Mouse (Mus musculus) heart, adult 2 months (tissue): ENCODE results near the gene Marveld3. TPM values are rescaled to one million over a fixed set of nuclear protein-coding genes. Genes with fewer than 3 reads are reported as not detected.

Source experiments
- DNase-seq, 2 experiments: peaks; one replicate each; pipeline ENCODE4 v3.0.0; 2021
- H3K27ac ChIP-seq: fragments of 200-600 bp; 2 replicates; pipeline ENCODE4 v1.8.1; 2022
- H3K27me3 ChIP-seq: fragments of 200-500 bp; 2 replicates; pipeline ENCODE4 v1.6.1; 2012; ENCODE audit warnings: mild to moderate bottlenecking, low read length, inconsistent platforms, mixed read lengths; ENCODE audit not compliant: control insufficient read depth, insufficient read depth
- H3K36me3 ChIP-seq: fragments of 200-500 bp; 2 replicates; pipeline ENCODE4 v1.6.1; 2012; ENCODE audit warnings: low read length, inconsistent platforms; ENCODE audit not compliant: control insufficient read depth, insufficient read depth
- H3K4me1 ChIP-seq: fragments of 200-500 bp; 2 replicates; pipeline ENCODE4 v1.6.1; 2011; ENCODE audit warnings: low read length; ENCODE audit not compliant: control insufficient read depth, insufficient read depth
- H3K4me3 ChIP-seq: fragments of 200-600 bp; 2 replicates; pipeline ENCODE4 v1.8.1; 2022
- H3K79me2 ChIP-seq: fragments of 200-500 bp; replicated peaks from 2 replicates; pipeline ENCODE4 v1.6.1; 2012; ENCODE audit warnings: mild to moderate bottlenecking, inconsistent platforms, low read length, moderate library complexity, mixed read lengths; ENCODE audit not compliant: control insufficient read depth, insufficient read depth
- H3K9ac ChIP-seq: fragments of 200-500 bp; 2 replicates; pipeline ENCODE4 v1.6.1; 2012; ENCODE audit warnings: low read depth, mild to moderate bottlenecking, control low read depth, inconsistent platforms, low read length, mixed read lengths
- CTCF ChIP-seq: fragments of 200-600 bp; IDR thresholded peaks from 2 replicates; pipeline ENCODE4 v1.8.1; 2022; ENCODE audit warnings: antibody characterized with exemption, mild to moderate bottlenecking, moderate library complexity
- EP300 ChIP-seq: fragments of 200-500 bp; IDR thresholded peaks from 2 replicates; pipeline ENCODE4 v1.6.1; 2011; ENCODE audit warnings: low read depth, low read length, control low read depth; ENCODE audit not compliant: insufficient read depth
- POLR2A ChIP-seq: fragments of 200-500 bp; IDR thresholded peaks from 2 replicates; pipeline ENCODE4 v1.6.1; 2011; ENCODE audit warnings: mild to moderate bottlenecking, low read depth, low read length, control low read depth; ENCODE audit not compliant: insufficient read depth
- WGBS: fragments of 180-500 bp; shearing (Covaris S2); methylation state at CpG from one replicate; pipeline ENCODE4 v1.1.7; 2018; 5-methylcytosine and 5-hydroxymethylcytosine counted together
- intact Hi-C: fragments of 180-260 bp; cut with DNase I; formaldehyde crosslinking; loops from one replicate; pipeline ENCODE4 v1.15.1; 2025
- long read RNA-seq: library from polyadenylated mRNA; stranded (forward); transcript quantifications from one replicate; pipeline ENCODE4 v2.0.0, GENCODE M21; 2021
- polyA plus RNA-seq: library from polyadenylated mRNA; depleted of rRNA; stranded (reverse); fragments of >200 nt; gene quantifications from 2 replicates; pipeline ENCODE4 v1.2.3, GENCODE M21; 2012; rRNA removed
- total RNA-seq, 2 experiments: library from RNA; stranded (reverse); gene quantifications; 2 replicates each; pipeline ENCODE4 v1.2.3; 2021

The Marveld3 gene
- total RNA-seq (under 1 TPM; 0.11 to 0.31 TPM), polyA plus RNA-seq (0.10 and 0.12 TPM in 2 replicates)
- long read RNA-seq: 0 reads

GRCm38 (mm10) chr8:109961693-109962367 is at the start of gene Marveld3:
Gene Marveld3, minus strand, starts transcription at chr8:109962203.
- Histone ChIP-seq H3K4me3 (peak within 1 kb of the TSS; percentile 14; the same call in 1 of the 2 replicates), H3K9ac (no peak within 1 kb of the TSS), H3K36me3 (no peaks in the 10 kb centered on the region), H3K27me3 (peaks cover 3% of the 10 kb centered on the region), H3K79me2 (no peaks in the 10 kb centered on the region), H3K4me1 (no peaks in the 10 kb centered on the region), H3K27ac (no peak within 1 kb of the TSS)
- DNase-seq: peak; percentile 24 to 34
- 4% methylated on average over 64 of the region's 64 CpGs for WGBS
- intact Hi-C loops: no loop called here
- peak; percentile 64 for TF ChIP-seq CTCF
- no peak for TF ChIP-seq POLR2A

- Histone ChIP-seq H3K9ac (no peak overlapping the region), H3K27me3 (0 out of 2 replicates have a peak, but pooled peaks cover 1% of the 10 kb centered on the region), H3K79me2 (no peaks in the 10 kb centered on the region), H3K4me3 (no peak overlapping the region), H3K36me3 (no peaks in the 10 kb centered on the region), H3K27ac (no peak overlapping the region), H3K4me1 (no peaks in the 10 kb centered on the region)
- no peak for TF ChIP-seq POLR2A
- TF ChIP-seq EP300: no peak
- peak; percentile 78 for TF ChIP-seq CTCF
- WGBS: 24% methylated on average over 5 of the region's 5 CpGs
- peak; percentile 14 to 44 for DNase-seq
- intact Hi-C loops: loop anchor here (1.0 kb wide), 1 partner anchor 60 kb away; no protein-coding TSS in a partner anchor
Observed at GRCm38 (mm10) chr8:110010868-110011267, 48.9 kb upstream of the Marveld3 start.

- no peak for DNase-seq
- intact Hi-C loops: no loop called here
- Histone ChIP-seq H3K9ac (no peak overlapping the region), H3K4me3 (no peak overlapping the region), H3K27ac (no peak overlapping the region), H3K4me1 (no peaks in the 10 kb centered on the region), H3K36me3 (no peaks in the 10 kb centered on the region), H3K27me3 (0 out of 2 replicates have a peak, but pooled peaks cover 1% of the 10 kb centered on the region), H3K79me2 (no peaks in the 10 kb centered on the region)
- TF ChIP-seq CTCF: no peak
- no peak for TF ChIP-seq POLR2A
- no peak for TF ChIP-seq EP300
- WGBS: 55% methylated on average over 8 of the region's 8 CpGs
Observed at GRCm38 (mm10) chr8:110008995-110009446, 47.0 kb upstream of the Marveld3 start.

- H3K27me3 ChIP-seq: 0 out of 2 replicates have a peak, but pooled peaks cover 1% of the 10 kb centered on the region
- H3K27ac ChIP-seq: no peak overlapping the region
- H3K9ac ChIP-seq: no peak overlapping the region
- WGBS: 62% methylated on average over 26 of the region's 26 CpGs
- no peak overlapping the region for H3K4me3 ChIP-seq
- TF ChIP-seq EP300: no peak
- TF ChIP-seq POLR2A: no peak
- no peak for TF ChIP-seq CTCF
- H3K36me3 ChIP-seq: no peaks in the 10 kb centered on the region
- intact Hi-C loops: no loop called here
- no peaks in the 10 kb centered on the region for H3K4me1 ChIP-seq
- H3K79me2 ChIP-seq: no peaks in the 10 kb centered on the region
- no peak for DNase-seq
Observed at GRCm38 (mm10) chr8:110008228-110008994, 46.4 kb upstream of the Marveld3 start.

GRCm38 (mm10) chr8:110006312-110007023 is 44.5 kb upstream of the Marveld3 start:
- H3K27me3 ChIP-seq: 0 out of 2 replicates have a peak, but pooled peaks cover 1% of the 10 kb centered on the region
- 66% methylated on average over 17 of the region's 17 CpGs for WGBS
- no peak overlapping the region for H3K9ac ChIP-seq
- H3K4me3 ChIP-seq: no peak overlapping the region
- DNase-seq: no peak
- H3K4me1 ChIP-seq: no peaks in the 10 kb centered on the region
- no peak for TF ChIP-seq CTCF
- no peak for TF ChIP-seq POLR2A
- TF ChIP-seq EP300: no peak
- no peaks in the 10 kb centered on the region for H3K36me3 ChIP-seq
- no peaks in the 10 kb centered on the region for H3K79me2 ChIP-seq
- no peak overlapping the region for H3K27ac ChIP-seq
- intact Hi-C loops: no loop called here
